Mouse (Mus musculus): Measurements from ENCODE around the gene Umod. TPM values are rescaled to one million over a fixed set of nuclear protein-coding genes. Genes with fewer than 3 reads are reported as not detected.

Gene Umod
- polyA plus RNA-seq, 1 experiment, result 3.4 TPM

GRCm38 (mm10) chr7:119519654-119520053 is 40.6 kb upstream of the Umod start:
- Histone ChIP-seq H3K4me3 (replicated peaks; ENCODE audit: control insufficient read depth, low read depth, low read length) (no peak overlapping the region), H3K4me1 (ENCODE audit: control insufficient read depth, insufficient read depth, low read length) (no peaks in the 10 kb centered on the region), H3K27ac (ENCODE audit: control insufficient read depth, insufficient read depth, low read depth, low read length, poor library complexity) (no peak overlapping the region)
- WGBS, result 52% methylated on average over 5 of the region's 5 CpGs
- TF ChIP-seq POLR2A (IDR thresholded peaks at IDR 0.05; ENCODE audit: borderline replicate concordance, control insufficient read depth, low read depth, low read length) (no peak), CTCF (IDR thresholded peaks at IDR 0.05; ENCODE audit: control insufficient read depth, insufficient read depth, low read length) (peak; percentile 57)

- no peak for TF ChIP-seq POLR2A (IDR thresholded peaks at IDR 0.05; ENCODE audit: borderline replicate concordance, control insufficient read depth, low read depth, low read length)
- no peak for TF ChIP-seq CTCF (IDR thresholded peaks at IDR 0.05; ENCODE audit: control insufficient read depth, insufficient read depth, low read length)
- 62% methylated on average over 5 of the region's 5 CpGs for WGBS
- H3K4me3 ChIP-seq (replicated peaks; ENCODE audit: control insufficient read depth, low read depth, low read length), result no peak within 1 kb of the TSS
- H3K27ac ChIP-seq (ENCODE audit: control insufficient read depth, insufficient read depth, low read depth, low read length, poor library complexity), result no peak within 1 kb of the TSS
- H3K4me1 ChIP-seq (ENCODE audit: control insufficient read depth, insufficient read depth, low read length), result no peaks in the 10 kb centered on the region
Measured at GRCm38 (mm10) chr7:119519163-119519562, 40.1 kb upstream of the Umod start, which contains the start of gene Acsm5. Gene Acsm5 (plus strand): TSS chr7:119519463.

- H3K4me1 ChIP-seq (ENCODE audit: control insufficient read depth, insufficient read depth, low read length), result no peaks in the 10 kb centered on the region
- 69% methylated on average over 7 of the region's 7 CpGs for WGBS
- TF ChIP-seq POLR2A (IDR thresholded peaks at IDR 0.05; ENCODE audit: borderline replicate concordance, control insufficient read depth, low read depth, low read length) (no peak), CTCF (IDR thresholded peaks at IDR 0.05; ENCODE audit: control insufficient read depth, insufficient read depth, low read length) (no peak)
Measured at GRCm38 (mm10) chr7:119516272-119516558, 37.1 kb upstream of the Umod start.

GRCm38 (mm10) chr7:119515492-119516271 is 36.6 kb upstream of the Umod start:
- Histone ChIP-seq H3K4me3 (replicated peaks; ENCODE audit: control insufficient read depth, low read depth, low read length) (no peak overlapping the region), H3K27ac (ENCODE audit: control insufficient read depth, insufficient read depth, low read depth, low read length, poor library complexity) (no peak overlapping the region), H3K4me1 (ENCODE audit: control insufficient read depth, insufficient read depth, low read length) (no peaks in the 10 kb centered on the region)
- TF ChIP-seq POLR2A (IDR thresholded peaks at IDR 0.05; ENCODE audit: borderline replicate concordance, control insufficient read depth, low read depth, low read length), result no peak
- TF ChIP-seq CTCF (IDR thresholded peaks at IDR 0.05; ENCODE audit: control insufficient read depth, insufficient read depth, low read length), result no peak
- 57% methylated on average over 10 of the region's 10 CpGs for WGBS

More at GRCm38 (mm10) chr7:119516272-119516558, 37.1 kb upstream of the Umod start:
- Histone ChIP-seq H3K4me3 (replicated peaks; ENCODE audit: control insufficient read depth, low read depth, low read length) (no peak overlapping the region), H3K27ac (ENCODE audit: control insufficient read depth, insufficient read depth, low read depth, low read length, poor library complexity) (no peak overlapping the region)

GRCm38 (mm10) chr7:119513056-119513455 is 34.0 kb upstream of the Umod start:
- no peak for TF ChIP-seq POLR2A (IDR thresholded peaks at IDR 0.05; ENCODE audit: borderline replicate concordance, control insufficient read depth, low read depth, low read length)
- peak; percentile 23; the same call in 1 of the 2 replicates for TF ChIP-seq CTCF (IDR thresholded peaks at IDR 0.05; ENCODE audit: control insufficient read depth, insufficient read depth, low read length)
- 28% methylated on average over 7 of the region's 7 CpGs for WGBS
- H3K27ac ChIP-seq (ENCODE audit: control insufficient read depth, insufficient read depth, low read depth, low read length, poor library complexity), result no peak overlapping the region
- no peaks in the 10 kb centered on the region for H3K4me1 ChIP-seq (ENCODE audit: control insufficient read depth, insufficient read depth, low read length)
- no peak overlapping the region for H3K4me3 ChIP-seq (replicated peaks; ENCODE audit: control insufficient read depth, low read depth, low read length)

GRCm38 (mm10) chr7:119511143-119511542 is 32.1 kb upstream of the Umod start:
- 78% methylated on average over 4 of the region's 4 CpGs for WGBS
- Histone ChIP-seq H3K4me3 (replicated peaks; ENCODE audit: control insufficient read depth, low read depth, low read length) (no peak overlapping the region), H3K27ac (ENCODE audit: control insufficient read depth, insufficient read depth, low read depth, low read length, poor library complexity) (no peak overlapping the region), H3K4me1 (ENCODE audit: control insufficient read depth, insufficient read depth, low read length) (no peaks in the 10 kb centered on the region)
- TF ChIP-seq CTCF (IDR thresholded peaks at IDR 0.05; ENCODE audit: control insufficient read depth, insufficient read depth, low read length) (no peak), POLR2A (IDR thresholded peaks at IDR 0.05; ENCODE audit: borderline replicate concordance, control insufficient read depth, low read depth, low read length) (no peak)

- WGBS, result 80% methylated on average over 4 of the region's 4 CpGs
- TF ChIP-seq POLR2A (IDR thresholded peaks at IDR 0.05; ENCODE audit: borderline replicate concordance, control insufficient read depth, low read depth, low read length) (no peak), CTCF (IDR thresholded peaks at IDR 0.05; ENCODE audit: control insufficient read depth, insufficient read depth, low read length) (no peak)
- no peak overlapping the region for H3K27ac ChIP-seq (ENCODE audit: control insufficient read depth, insufficient read depth, low read depth, low read length, poor library complexity)
Measured at GRCm38 (mm10) chr7:119490041-119490780, 11.1 kb upstream of the Umod start.

GRCm38 (mm10) chr7:119486683-119487082 is 7.6 kb upstream of the Umod start:
- no peaks in the 10 kb centered on the region for H3K4me1 ChIP-seq (ENCODE audit: control insufficient read depth, insufficient read depth, low read length)
- H3K27ac ChIP-seq (ENCODE audit: control insufficient read depth, insufficient read depth, low read depth, low read length, poor library complexity), result no peak overlapping the region
- TF ChIP-seq CTCF (IDR thresholded peaks at IDR 0.05; ENCODE audit: control insufficient read depth, insufficient read depth, low read length), result no peak
- no peak for TF ChIP-seq POLR2A (IDR thresholded peaks at IDR 0.05; ENCODE audit: borderline replicate concordance, control insufficient read depth, low read depth, low read length)
- WGBS, result 44% methylated on average over 5 of the region's 5 CpGs
- H3K4me3 ChIP-seq (replicated peaks; ENCODE audit: control insufficient read depth, low read depth, low read length), result no peak overlapping the region

More at GRCm38 (mm10) chr7:119490041-119490780, 11.1 kb upstream of the Umod start:
- no peaks in the 10 kb centered on the region for H3K4me1 ChIP-seq (ENCODE audit: control insufficient read depth, insufficient read depth, low read length)
- no peak overlapping the region for H3K4me3 ChIP-seq (replicated peaks; ENCODE audit: control insufficient read depth, low read depth, low read length)
